Mouse (Mus musculus): ENCODE measurements at regions not wholly inside any gene's neighbourhood (a gene's known extent, or its start where the extent isn't known, plus 50 kb on each side); places are given as distances from the start of the nearest gene placed in this dataset.

DNA sequence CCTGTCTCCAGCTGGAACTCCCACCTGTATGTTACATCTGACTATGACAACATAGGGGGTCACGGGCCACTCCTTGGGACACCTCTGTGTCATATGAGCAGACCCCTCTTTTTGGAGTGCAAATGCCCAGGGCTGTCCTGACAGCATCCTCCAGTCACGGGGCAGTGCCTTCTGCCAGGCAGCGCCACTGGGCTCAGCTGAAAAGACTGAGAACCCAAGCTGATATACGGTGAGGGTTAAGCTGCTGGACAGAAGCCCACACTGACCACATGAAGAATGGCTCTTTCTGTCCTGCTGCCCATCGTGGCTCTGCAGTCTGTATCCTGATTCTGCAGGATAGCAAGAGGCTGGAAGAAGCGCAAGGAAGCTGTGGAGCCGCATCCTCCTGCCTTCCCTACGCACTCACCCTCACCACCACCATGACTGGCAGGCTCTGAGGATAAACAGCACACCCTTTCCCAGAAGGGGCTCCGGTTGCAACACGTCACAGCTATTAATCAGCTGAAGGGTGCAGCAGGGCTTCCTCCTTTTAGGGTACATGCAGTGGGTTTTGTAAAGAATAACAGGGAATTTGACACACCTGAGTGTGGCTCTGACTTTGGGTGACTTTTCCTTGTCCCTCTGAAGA is 93.9 kb upstream of the Arntl start:
- peak; percentile 6 for DNase-seq (ENCODE audit: low read depth, low spot score)

DNA sequence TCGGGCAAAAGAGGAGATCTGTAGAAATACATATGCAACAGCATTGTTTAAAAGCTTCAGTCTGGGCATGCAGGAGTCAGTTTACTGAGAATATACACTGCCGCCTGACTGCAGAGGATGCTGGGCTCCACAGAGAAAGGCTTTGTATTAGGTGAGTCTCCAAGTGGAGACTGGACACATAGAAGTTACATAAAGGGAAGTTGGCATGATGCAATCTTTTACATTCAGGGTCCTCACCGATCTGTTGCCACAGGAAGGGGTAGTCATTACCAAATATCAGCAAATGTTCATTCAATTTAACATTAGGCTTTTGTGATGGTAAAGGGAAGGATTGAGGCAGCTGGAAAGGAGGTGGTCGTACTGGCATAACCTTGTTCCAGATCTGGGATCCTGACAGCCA is 89.7 kb upstream of the Arntl start:
- no peak for DNase-seq (ENCODE audit: low read depth, low spot score)

DNA sequence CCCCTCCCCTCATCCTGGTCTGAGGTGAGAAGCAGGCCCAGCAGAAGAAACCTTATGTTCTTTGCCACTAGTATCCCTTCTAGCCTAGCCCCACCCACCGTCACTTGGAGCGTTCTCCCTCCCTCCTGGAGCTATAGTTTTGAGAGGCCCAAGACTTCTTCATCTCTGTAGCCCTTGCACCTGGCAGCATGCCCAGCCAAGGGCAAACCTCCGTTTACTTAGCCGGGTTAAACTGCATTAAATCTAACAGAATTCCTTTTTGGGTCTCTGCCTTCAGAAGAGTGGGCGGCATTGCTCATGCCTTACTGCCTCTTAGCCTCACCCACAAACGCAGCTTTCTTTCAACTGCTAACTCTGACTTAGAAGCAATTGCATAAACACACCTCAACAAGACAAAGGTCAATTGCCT is 85.3 kb upstream of the Arntl start:
- peak; percentile 65 for DNase-seq (ENCODE audit: low read depth, low spot score)

GRCm38 (mm10) chr7:113126010-113126409 is 81.3 kb upstream of the Arntl start:
- DNase-seq (ENCODE audit: low read depth, low spot score): no peak

DNA sequence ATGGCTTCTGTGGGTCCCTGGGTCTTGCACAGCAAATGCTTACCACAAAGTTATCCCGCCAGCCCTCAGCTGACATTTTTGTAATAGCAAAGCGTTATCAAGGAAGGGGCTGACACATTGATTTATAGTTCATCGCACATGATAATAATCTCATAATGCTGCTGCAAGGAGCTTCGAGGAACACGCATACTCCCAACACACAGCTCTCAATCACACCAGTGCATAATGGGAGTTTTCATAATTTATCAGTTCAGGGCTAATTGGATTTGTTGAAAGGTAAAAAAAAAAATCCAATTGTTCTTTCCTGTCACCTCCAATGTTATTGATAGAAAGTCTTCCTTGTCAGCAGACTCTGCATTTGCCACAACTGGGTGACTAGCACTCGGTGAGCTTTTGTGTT is 76.7 kb upstream of the Arntl start:
- DNase-seq (ENCODE audit: low read depth, low spot score): no peak

DNA sequence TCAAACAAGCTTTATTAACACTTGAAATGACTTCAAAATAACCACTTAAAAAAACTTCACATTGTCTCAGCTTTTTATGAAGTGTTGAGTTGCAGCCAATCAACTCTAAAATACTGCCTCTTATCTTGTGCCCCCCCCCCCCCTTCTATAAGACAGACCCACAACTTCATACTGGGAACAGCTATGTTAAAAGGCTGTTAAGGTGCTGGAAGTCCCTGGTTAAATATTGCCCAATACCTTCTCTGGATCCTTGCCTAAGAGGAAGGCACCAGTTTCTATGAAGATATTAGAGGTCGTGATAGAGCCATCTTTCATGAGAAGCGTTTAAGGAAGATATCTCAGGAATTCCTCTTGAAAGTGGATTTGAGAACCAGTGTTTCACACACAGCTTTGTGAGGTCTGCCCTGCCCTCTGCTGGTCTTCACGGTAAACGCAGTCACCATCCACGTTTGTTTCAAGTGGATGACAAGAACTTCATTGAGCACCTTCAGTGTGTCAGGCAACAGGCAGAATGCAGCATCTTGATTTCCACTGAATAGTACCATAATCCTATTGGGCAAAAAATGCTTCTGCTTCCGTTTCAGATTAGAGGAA is 75.2 kb upstream of the Arntl start:
- peak; percentile 87 for DNase-seq (ENCODE audit: low read depth, low spot score)

GRCm38 (mm10) chr7:113133891-113134290 is 73.4 kb upstream of the Arntl start:
- DNase-seq (ENCODE audit: low read depth, low spot score): peak; percentile 85

GRCm38 (mm10) chr7:113140011-113140438 is 67.2 kb upstream of the Arntl start:
- peak; percentile 97 for DNase-seq (ENCODE audit: low read depth, low spot score)

DNA sequence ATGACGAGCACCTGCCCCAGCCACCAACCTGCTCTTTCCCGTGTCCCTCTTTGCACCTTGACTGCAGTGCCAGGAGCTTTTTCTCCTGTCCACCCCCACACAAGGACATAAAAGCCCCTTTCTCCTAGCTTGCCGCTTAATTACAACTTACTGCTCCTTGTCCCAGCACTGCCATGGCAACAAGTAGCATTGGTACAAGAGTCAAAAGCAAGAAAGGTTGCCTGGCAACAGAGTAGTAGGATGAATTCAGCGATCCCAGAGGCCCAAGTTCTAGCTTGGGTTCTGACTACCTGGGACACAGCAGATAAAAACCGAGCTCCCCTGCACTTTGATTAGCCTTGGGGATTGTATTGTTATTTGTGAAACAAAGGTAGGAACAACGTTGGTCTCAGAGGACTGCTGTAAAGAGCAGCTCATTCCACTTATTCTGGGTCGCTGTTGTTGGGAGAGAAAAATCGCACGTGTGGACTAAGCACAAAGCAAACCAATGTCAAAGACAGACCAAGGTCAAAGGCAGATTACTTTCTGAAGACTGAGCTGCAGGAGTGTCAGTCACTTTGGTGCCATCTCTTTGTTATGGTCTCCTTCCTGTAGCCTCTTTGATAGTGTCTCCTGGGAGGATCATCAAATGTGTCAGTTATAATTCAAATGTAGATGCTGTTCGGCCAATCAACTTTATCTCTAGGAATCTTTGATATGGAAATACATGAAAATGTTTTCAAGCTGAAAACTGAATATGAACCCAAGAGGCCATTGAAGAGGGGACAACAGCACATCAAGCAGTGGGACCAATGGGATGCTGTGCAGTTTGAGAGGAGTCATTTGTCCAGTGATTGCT is 65.2 kb upstream of the Arntl start:
- DNase-seq (ENCODE audit: low read depth, low spot score): no peak

GRCm38 (mm10) chr7:113143552-113143951 is 63.7 kb upstream of the Arntl start:
- peak; percentile 90 for DNase-seq (ENCODE audit: low read depth, low spot score)

- no peak for DNase-seq (ENCODE audit: low read depth, low spot score)
Measured at GRCm38 (mm10) chr7:113145046-113145445, 62.2 kb upstream of the Arntl start.

DNA sequence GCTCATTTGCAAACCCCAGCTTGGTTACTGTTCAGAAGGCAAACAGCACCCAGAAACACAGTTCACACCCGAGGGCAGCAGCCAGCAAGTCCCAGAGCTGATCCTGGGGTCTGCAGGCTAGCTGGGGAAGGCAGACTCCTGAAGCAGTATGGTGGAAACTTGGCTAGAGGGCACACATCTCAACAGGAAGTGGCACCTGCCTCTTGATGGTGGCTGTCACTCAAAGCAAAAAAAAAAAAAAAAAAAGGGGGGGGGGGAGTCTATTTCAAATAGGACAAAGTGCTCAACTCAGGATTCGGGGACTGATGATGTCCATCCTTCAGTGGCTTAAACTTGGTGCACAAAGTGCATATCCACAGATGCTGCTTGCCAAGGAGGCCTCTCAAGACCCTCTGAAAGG is 61.2 kb upstream of the Arntl start:
- no peak for DNase-seq (ENCODE audit: low read depth, low spot score)

- DNase-seq (ENCODE audit: low read depth, low spot score): peak; percentile 63
Measured at GRCm38 (mm10) chr7:113146526-113146925, 60.7 kb upstream of the Arntl start.

GRCm38 (mm10) chr7:113147391-113148332 is 59.6 kb upstream of the Arntl start:
- peak; percentile 94 for DNase-seq (ENCODE audit: low read depth, low spot score)

DNA sequence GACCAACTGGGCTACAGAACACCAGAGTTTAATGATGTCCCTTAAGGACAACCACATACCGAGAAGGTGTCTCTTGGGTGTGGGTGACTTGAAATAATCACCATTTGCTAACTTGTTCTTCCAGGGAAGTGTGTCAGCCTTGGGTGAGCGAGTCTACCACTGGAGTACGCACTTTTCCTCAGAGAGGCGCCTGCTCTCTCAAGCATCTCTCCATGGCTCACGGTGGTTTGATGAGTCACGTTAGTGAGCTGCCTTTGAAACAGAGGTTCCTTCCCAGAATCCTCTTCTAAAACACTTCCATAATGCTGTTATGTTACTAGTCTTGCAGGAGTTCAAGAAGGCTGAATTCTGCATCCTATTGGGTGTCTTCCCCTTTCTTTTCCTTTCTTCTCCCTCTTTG is 58.6 kb upstream of the Arntl start:
- DNase-seq (ENCODE audit: low read depth, low spot score): peak; percentile 73

GRCm38 (mm10) chr7:113149966-113150470 is 57.2 kb upstream of the Arntl start:
- DNase-seq (ENCODE audit: low read depth, low spot score): no peak

- DNase-seq (ENCODE audit: low read depth, low spot score): peak; percentile 42
Measured at GRCm38 (mm10) chr7:113150789-113151188, 56.5 kb upstream of the Arntl start.

DNA sequence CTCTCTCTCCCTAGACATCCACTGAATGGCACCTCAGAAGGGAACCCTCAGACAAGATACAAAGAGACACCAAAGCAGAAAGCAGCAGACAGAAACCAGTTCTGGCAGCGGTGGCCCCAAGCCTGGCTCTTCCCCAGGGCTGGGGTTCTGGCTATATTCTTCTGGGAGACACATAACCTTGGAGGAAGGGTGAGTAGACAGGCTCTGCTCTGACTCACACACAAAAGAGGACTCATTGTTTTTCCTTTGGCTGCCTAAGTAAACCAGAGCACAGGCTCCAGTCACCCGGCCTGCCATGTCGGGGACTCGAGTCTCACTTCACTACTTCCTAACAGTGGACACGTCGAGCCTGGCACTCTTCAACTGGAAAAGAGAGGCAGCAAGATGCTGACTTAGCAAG is 55.8 kb upstream of the Arntl start:
- peak; percentile 85 for DNase-seq (ENCODE audit: low read depth, low spot score)

DNA sequence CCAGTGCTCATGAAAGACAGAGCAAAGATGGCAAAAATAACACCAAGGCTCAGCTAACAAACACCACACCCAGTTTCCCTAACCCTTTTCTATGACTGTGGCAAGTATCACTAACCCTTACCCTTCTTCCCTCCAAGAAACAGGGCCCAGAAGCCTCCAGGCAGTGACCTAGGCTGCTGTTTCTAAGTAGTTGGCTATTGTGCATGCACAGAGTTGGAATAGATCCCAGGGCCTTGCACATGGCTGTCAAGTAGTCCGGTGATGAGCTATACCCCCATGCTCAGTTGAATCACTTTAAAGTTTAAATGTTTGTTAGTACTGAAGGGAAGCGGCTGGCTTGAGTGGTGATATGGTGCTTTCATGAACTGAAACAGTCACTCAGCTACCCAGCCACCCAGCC is 53.9 kb upstream of the Arntl start:
- DNase-seq (ENCODE audit: low read depth, low spot score): peak; percentile 61

GRCm38 (mm10) chr7:113154066-113154465 is 53.2 kb upstream of the Arntl start:
- no peak for DNase-seq (ENCODE audit: low read depth, low spot score)

GRCm38 (mm10) chr7:113156366-113156765 is 50.9 kb upstream of the Arntl start:
- no peak for DNase-seq (ENCODE audit: low read depth, low spot score)
